Mouse (Mus musculus) hindbrain, embryonic 13.5 days (tissue): Measurements from ENCODE around the gene Celf2. TPM values are rescaled to one million over a fixed set of nuclear protein-coding genes. Genes with fewer than 3 reads are reported as not detected.

Experiments
- ATAC-seq: fragments of 200-750 bp; cut with Nextera tagmentation; 2 replicates; pipeline ENCODE4 v1.8.0; 2017; ENCODE audit warnings: moderate TSS enrichment; ENCODE audit not compliant: low FRiP score
- H3K27ac ChIP-seq: fragments of 300-500 bp; sonication (generic); 2 replicates; pipeline ENCODE4 v1.5.1; 2015; ENCODE audit warnings: inconsistent platforms, mild to moderate bottlenecking, moderate library complexity
- H3K27me3 ChIP-seq: fragments of 300-500 bp; sonication (generic); 2 replicates; pipeline ENCODE4 v1.6.1; 2015; ENCODE audit warnings: mild to moderate bottlenecking, inconsistent platforms
- H3K36me3 ChIP-seq: fragments of 300-500 bp; sonication (generic); 2 replicates; pipeline ENCODE4 v1.6.1; 2015; ENCODE audit warnings: mild to moderate bottlenecking, inconsistent platforms
- H3K4me1 ChIP-seq: fragments of 300-500 bp; sonication (generic); replicated peaks from 2 replicates; pipeline ENCODE4 v1.6.1; 2015; ENCODE audit warnings: inconsistent platforms
- H3K4me2 ChIP-seq: fragments of 300-500 bp; sonication (generic); 2 replicates; pipeline ENCODE4 v1.6.1; 2015; ENCODE audit warnings: inconsistent platforms, mild to moderate bottlenecking, moderate library complexity
- H3K4me3 ChIP-seq: fragments of 300-500 bp; sonication (generic); 2 replicates; pipeline ENCODE4 v1.5.1; 2015; ENCODE audit warnings: mild to moderate bottlenecking, inconsistent platforms
- H3K9ac ChIP-seq: fragments of 300-500 bp; sonication (generic); 2 replicates; pipeline ENCODE4 v1.6.1; 2015; ENCODE audit warnings: mild to moderate bottlenecking, inconsistent platforms
- H3K9me3 ChIP-seq: fragments of 300-500 bp; sonication (generic); 2 replicates; pipeline ENCODE4 v1.6.1; 2016; ENCODE audit warnings: inconsistent platforms
- WGBS: fragments of 180-500 bp; shearing (Covaris S2); methylation state at CpG from one replicate; pipeline ENCODE4 v1.1.7; 2015; 5-methylcytosine and 5-hydroxymethylcytosine counted together
- polyA plus RNA-seq: library from polyadenylated mRNA; unstranded; fragments of >200 nt; fragmentation: Nextera tagmentation; extraction: Ambion mirVana; gene quantifications from 2 replicates; pipeline ENCODE4 v1.2.1, GENCODE M21; 2015

Gene Celf2
- polyA plus RNA-seq, 1 experiment from 2014 or later: 164 TPM

DNA sequence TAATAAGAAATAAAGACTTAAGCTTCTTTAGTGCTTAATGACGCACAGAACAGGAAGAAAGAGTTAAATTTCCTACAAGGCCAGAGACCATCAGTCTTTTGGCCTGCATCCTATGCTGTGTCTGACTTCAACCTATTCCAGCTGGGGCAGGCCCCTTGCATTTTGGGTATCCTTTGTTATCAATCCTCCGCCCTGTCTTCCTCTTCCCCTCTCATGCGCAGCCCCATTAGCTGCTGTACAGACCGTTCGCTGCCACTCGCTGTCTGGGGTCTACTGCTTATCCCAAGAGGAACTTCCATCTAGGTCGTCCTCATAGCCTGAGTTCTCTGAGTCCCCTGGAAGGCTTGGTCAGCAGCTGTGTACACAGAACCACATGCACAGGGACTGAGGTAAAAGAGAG is 996.2 kb downstream of the Celf2 start:
- 73% methylated on average over 7 of the region's 7 CpGs for WGBS
- Histone ChIP-seq H3K4me2 (no peak overlapping the region), H3K9me3 (no peaks in the 10 kb centered on the region), H3K27ac (no peak overlapping the region), H3K27me3 (no peaks in the 10 kb centered on the region), H3K9ac (no peak overlapping the region), H3K36me3 (no peaks in the 10 kb centered on the region), H3K4me1 (no peaks in the 10 kb centered on the region), H3K4me3 (no peak overlapping the region)
- ATAC-seq: no peak

DNA sequence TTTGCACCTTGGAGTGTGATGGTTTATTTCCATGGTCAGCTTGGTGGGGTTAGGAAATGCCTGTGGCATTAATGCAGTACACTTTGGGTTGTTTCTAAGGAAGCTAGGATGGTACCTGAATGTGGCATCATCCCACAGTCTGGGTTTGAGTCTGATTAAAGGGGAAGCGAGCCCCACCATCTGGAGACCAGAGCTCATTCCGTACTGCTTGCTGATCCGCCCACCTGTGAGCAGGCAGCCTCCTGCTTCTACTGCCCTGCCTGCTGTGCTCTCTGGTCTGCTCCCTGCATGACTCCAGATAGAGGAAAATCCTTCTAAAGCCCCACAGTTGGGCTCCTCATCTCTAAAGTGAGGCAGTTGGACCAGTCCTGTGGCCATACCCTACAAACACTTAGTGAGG is 1002.3 kb downstream of the Celf2 start:
- no peaks in the 10 kb centered on the region for H3K36me3 ChIP-seq
- no peak overlapping the region for H3K4me2 ChIP-seq
- H3K27ac ChIP-seq: peak overlapping the region; percentile 70; the same call in 1 of the 2 replicates
- H3K27me3 ChIP-seq: no peaks in the 10 kb centered on the region
- H3K9me3 ChIP-seq: no peaks in the 10 kb centered on the region
- no peak for ATAC-seq
- H3K4me1 ChIP-seq: peaks cover 19% of the 10 kb centered on the region
- no peak overlapping the region for H3K9ac ChIP-seq
- no peak overlapping the region for H3K4me3 ChIP-seq
- WGBS: 56% methylated on average over 3 of the region's 3 CpGs

DNA sequence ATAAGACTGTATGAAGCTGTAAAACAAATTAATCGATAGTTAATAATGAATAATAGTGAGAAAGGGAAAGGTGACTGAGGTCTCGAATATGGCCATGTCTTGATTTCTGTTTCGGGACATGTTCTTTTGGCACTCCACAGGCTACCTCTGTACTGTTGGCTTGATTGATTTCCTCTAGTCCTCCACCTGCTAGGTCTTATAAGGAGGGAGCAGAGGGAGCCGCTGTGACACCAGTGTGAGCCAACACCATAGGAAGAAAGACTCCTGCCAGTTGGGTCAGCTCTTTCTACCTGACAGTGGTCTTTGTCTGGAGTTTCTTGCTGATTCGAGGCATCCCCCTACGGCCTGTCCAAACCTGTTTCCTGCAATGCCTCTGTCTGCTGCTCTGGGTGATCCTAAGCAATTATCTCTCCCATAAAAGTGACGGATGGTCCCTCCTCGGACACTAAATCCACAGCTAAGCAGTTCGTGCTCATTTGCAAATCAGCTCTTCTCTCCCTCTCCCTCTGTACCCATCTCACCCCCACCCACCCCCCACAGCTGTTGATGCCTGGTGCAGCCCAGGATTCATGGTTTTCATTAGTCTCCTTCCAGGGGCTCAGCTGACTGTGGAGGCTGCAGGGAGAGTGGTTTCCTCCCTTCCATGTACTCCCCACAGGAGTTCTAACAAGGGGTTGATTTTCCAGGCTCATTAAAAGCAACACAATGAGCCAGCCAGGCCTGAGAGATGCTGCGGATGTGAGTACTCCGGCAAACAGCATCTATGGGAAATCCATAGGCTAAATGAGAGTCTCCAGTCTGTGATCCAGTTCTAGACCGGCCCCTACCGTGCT is 1003.2 kb downstream of the Celf2 start:
- peak; percentile 92 for ATAC-seq
- 42% methylated on average over 13 of the region's 13 CpGs for WGBS
- no peak overlapping the region for H3K9ac ChIP-seq

DNA sequence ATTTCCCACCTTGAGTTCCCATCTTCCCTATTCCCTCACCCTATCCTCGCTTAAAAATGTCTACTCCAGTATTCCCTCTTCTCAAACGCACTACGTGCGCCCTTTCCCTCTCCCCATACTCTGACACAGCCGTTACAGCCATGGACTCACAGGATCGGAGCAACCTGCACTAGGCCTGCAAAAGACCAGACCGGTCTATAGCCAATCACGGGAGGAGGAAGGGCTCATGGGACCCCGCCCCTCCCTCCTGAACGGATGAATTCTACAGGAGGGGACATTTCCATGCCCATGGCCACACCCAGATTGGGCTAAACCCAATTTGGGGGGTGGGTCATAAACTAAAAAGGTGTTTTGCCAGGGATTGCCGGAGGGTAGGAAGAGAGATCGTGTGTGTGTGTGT is 1003.8 kb downstream of the Celf2 start:
- Histone ChIP-seq H3K9me3 (no peaks in the 10 kb centered on the region), H3K4me3 (no peak overlapping the region), H3K36me3 (no peaks in the 10 kb centered on the region), H3K4me2 (no peak overlapping the region), H3K9ac (no peak overlapping the region), H3K27me3 (no peaks in the 10 kb centered on the region), H3K4me1 (peaks cover 19% of the 10 kb centered on the region), H3K27ac (no peak overlapping the region)
- WGBS: 84% methylated on average over 12 of the region's 12 CpGs
- ATAC-seq: 0 out of 2 replicates have a peak, but pooled peaks have one; percentile 19

More for the DNA sequence above, 1003.2 kb downstream of the Celf2 start:
- peak overlapping the region; percentile 70 for H3K27ac ChIP-seq
- no peaks in the 10 kb centered on the region for H3K27me3 ChIP-seq
- H3K9me3 ChIP-seq: no peaks in the 10 kb centered on the region
- H3K4me3 ChIP-seq: no peak overlapping the region
- peaks cover 19% of the 10 kb centered on the region for H3K4me1 ChIP-seq
- no peak overlapping the region for H3K4me2 ChIP-seq
- no peaks in the 10 kb centered on the region for H3K36me3 ChIP-seq

DNA sequence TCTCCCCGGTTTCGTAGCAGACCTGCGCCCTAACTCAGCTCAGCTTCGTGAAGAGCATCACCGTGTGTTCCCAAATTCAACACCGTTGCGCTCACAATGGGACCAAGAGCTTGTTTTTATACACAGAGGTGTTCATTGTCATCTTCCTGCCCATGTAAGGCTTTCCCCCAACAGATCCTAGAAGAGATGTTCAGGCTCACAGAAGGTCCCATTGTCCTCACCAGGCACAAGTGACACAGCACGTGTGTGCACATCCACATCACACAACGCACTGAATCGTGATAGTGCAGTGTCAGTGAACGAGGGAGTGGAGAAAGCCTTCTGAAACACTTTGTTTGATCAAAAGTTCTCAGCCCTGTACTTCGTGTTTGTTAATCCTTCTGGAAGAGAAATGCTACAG is 1011.3 kb downstream of the Celf2 start:
- Histone ChIP-seq H3K9me3 (no peaks in the 10 kb centered on the region), H3K4me3 (no peak overlapping the region), H3K27ac (no peak overlapping the region), H3K27me3 (0 out of 2 replicates have a peak, but pooled peaks cover 4% of the 10 kb centered on the region), H3K36me3 (no peaks in the 10 kb centered on the region), H3K4me2 (no peak overlapping the region), H3K4me1 (no peaks in the 10 kb centered on the region), H3K9ac (no peak overlapping the region)
- WGBS: 85% methylated on average over 12 of the region's 12 CpGs
- no peak for ATAC-seq

DNA sequence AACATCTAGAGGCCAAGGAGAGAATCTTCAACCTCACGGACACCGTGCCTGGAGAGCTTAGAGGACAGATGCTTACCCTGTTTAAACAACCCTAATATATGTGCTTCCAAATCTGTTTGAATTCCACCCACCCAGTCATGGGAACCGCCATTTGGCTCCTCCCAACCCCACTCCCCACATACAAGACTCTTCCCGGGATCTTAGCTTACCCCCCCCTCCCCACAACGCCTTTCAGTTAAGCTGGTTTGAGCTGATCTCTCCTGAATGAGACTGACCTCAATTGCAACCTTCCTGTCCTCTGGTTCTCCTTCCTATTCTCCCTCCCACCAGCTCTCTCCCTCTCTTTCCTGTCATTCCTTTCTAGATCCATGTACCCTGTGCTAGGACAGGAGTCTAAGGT is 1011.7 kb downstream of the Celf2 start:
- ATAC-seq: no peak
- 0 out of 2 replicates have a peak, but pooled peaks cover 4% of the 10 kb centered on the region for H3K27me3 ChIP-seq
- H3K36me3 ChIP-seq: no peaks in the 10 kb centered on the region
- H3K4me2 ChIP-seq: no peak overlapping the region
- no peaks in the 10 kb centered on the region for H3K4me1 ChIP-seq
- no peak overlapping the region for H3K27ac ChIP-seq
- no peaks in the 10 kb centered on the region for H3K9me3 ChIP-seq
- H3K9ac ChIP-seq: no peak overlapping the region
- WGBS: 78% methylated on average over 5 of the region's 5 CpGs
- no peak overlapping the region for H3K4me3 ChIP-seq

DNA sequence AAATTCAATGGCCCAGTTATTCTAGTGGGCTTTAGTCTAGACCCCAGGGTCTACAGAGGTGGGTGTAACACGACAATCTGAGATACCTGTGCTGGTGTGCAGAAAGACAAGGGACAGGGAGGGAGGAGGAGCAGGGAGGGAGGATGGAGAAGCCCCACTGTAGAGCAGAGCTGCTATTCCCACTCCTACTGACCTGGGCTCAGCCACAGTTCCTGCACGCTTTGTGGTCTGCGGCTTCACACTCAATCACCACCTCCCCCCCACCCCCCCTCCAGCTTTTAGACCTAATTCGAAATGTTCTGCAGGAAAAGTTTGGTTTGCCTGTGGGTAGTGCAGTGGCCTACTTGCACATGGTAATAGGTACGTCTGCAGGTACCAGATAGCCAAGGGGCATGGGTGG is 1015.5 kb downstream of the Celf2 start:
- no peak overlapping the region for H3K4me2 ChIP-seq
- no peaks in the 10 kb centered on the region for H3K4me1 ChIP-seq
- no peaks in the 10 kb centered on the region for H3K36me3 ChIP-seq
- H3K27ac ChIP-seq: no peak overlapping the region
- H3K27me3 ChIP-seq: 0 out of 2 replicates have a peak, but pooled peaks cover 4% of the 10 kb centered on the region
- 86% methylated on average over 5 of the region's 5 CpGs for WGBS
- no peak for ATAC-seq
- H3K9me3 ChIP-seq: no peaks in the 10 kb centered on the region
- no peak overlapping the region for H3K4me3 ChIP-seq
- H3K9ac ChIP-seq: no peak overlapping the region

DNA sequence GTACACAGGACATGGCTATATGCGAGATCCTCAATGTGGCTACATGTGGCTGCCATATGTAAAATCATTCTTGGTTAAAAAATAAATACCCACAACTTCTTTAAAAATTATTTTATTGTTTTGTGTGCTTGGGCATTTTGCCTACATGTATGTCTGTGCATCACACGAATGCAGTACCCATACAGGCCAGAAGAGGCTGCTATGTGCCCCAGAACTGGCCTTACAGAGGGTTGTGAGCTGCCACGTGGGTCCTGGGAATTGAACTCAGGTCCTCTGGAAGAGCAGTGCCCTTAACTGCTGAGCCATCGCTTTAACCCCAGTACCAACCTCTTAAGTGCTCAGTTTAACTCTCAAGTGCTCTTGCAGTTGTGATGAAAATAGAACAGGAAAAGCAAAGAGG is 1018.5 kb downstream of the Celf2 start:
- Histone ChIP-seq H3K9ac (no peak overlapping the region), H3K27me3 (no peaks in the 10 kb centered on the region), H3K4me3 (no peak overlapping the region), H3K4me2 (no peak overlapping the region), H3K36me3 (no peaks in the 10 kb centered on the region), H3K9me3 (no peaks in the 10 kb centered on the region), H3K4me1 (no peaks in the 10 kb centered on the region), H3K27ac (no peak overlapping the region)
- WGBS: 88% methylated on average over 4 of the region's 4 CpGs
- no peak for ATAC-seq

DNA sequence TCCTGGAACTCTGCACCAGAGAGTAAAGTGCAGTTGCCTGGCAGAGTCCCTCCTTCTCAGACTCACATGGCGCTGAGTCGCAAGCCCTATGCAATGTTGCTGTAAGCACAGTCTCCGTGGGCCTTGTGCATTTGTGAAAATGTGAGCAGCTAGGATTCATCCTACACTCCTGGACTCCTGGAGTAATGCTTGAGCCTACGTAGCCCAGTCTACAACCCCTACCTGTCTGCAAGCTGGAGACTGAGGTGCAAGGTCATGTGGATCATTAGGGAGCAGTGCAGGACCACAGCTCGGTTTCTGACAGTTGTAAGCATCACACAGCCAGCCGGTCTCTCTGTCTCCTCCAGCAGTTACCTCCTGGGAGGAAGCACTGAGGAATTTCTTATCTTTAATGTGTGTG is 1019.3 kb downstream of the Celf2 start:
- no peak overlapping the region for H3K4me2 ChIP-seq
- ATAC-seq: no peak
- H3K4me3 ChIP-seq: no peak overlapping the region
- no peaks in the 10 kb centered on the region for H3K4me1 ChIP-seq
- H3K36me3 ChIP-seq: no peaks in the 10 kb centered on the region
- H3K9ac ChIP-seq: no peak overlapping the region
- no peaks in the 10 kb centered on the region for H3K9me3 ChIP-seq
- WGBS: 89% methylated on average over 6 of the region's 6 CpGs
- H3K27ac ChIP-seq: no peak overlapping the region
- H3K27me3 ChIP-seq: no peaks in the 10 kb centered on the region
